Mouse (Mus musculus): Measurements from ENCODE around the gene Spata13.

The Spata13 gene

DNA sequence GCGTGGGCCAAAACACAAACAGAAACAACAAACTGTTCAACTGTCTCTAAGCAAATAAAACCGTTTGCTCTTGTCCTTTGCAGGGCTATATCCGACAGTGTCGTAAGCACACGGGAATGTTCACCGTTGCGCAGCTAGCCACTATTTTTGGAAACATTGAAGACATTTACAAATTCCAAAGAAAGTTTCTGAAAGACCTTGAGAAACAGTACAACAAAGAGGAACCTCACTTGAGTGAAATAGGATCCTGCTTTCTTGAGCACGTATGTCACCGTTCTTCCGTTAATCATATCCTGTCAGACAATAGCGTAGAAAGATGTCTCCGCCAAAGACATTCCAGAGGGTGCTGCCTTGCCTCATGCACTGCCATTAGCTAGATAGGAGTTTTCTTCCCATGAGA, 116.1 kb downstream of the Spata13 start:
- no peak for DNase-seq (ENCODE audit: low spot score in 2 of 2)

DNA sequence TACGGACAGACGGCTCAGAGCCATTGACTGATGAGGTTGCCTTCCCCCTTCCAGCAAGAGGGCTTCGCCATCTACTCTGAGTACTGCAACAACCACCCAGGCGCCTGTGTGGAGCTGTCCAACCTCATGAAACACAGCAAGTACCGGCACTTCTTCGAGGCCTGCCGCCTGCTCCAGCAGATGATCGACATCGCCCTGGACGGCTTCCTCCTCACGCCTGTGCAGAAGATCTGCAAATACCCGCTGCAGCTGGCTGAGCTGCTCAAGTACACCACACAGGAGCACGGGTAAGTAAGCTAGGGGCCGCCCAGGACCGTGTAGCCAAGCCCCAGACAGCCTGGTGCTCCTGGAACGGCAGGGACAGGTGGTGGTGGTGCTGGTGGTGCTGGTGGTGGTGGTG, 117.8 kb downstream of the Spata13 start:
- no peak for DNase-seq (ENCODE audit: low spot score in 2 of 2)

- DNase-seq (ENCODE audit: low spot score in 2 of 2) = no peak
Observed at GRCm38 (mm10) chr14:60752892-60753800, 119.3 kb downstream of the Spata13 start.

- no peak for DNase-seq (ENCODE audit: low spot score in 2 of 2)
Observed at GRCm38 (mm10) chr14:60753801-60754126, 120.0 kb downstream of the Spata13 start.

DNA sequence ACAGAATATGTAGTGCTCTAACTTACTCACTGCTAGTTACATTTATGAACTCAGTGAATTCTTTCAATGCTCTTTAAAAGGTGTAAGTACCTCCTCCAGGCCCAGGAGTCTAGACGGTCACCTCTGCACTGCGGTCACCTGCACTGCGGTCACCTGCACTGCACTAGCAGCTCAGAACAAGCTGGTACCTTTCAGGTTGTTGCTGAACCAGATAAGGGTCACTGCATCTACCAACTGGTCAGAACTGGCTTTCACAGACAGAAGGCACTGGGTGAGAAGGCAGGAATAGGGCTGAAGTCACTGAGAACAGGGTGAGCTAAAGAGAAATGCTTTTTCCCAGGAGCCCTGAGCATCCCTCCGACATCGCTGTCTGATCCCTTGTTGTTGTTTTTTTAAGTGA, 120.9 kb downstream of the Spata13 start:
- no peak for DNase-seq (ENCODE audit: low spot score in 2 of 2)

DNA sequence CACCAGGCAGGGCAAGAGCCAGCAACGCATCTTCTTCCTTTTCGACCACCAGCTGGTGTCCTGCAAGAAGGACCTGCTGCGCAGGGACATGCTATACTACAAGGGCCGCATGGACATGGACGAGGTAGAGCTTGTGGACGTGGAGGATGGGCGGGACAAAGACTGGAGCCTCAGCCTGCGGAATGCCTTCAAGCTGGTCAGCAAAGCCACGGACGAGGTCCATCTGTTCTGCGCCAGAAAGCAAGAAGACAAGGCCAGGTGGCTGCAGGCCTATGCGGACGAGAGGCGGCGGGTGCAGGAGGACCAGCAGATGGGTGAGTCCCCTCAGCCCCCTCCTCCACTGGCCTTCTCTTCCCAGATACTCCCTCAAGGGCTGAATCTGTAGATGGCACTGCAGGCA, 122.5 kb downstream of the Spata13 start:
- no peak for DNase-seq (ENCODE audit: low spot score in 2 of 2)

DNA sequence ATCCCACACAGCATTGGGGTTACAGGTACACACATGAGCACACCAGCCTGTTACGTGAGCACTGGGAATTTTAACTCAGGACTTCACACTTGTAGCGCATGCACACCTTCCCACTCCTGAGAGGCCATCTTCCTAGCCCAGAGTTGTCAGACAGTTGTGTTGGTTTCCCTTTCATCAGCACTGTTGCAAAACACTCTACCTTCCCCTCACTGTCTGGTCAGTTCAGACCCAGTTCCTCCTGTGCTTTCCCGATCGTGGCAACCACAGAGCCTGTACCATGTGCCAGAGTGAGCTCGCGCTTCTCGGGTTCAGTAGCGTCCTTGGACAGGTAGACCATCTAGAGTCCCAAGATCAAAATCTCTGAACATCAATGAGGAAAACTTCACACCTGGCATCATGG, 123.5 kb downstream of the Spata13 start:
- no peak for DNase-seq (ENCODE audit: low spot score in 2 of 2)

DNA sequence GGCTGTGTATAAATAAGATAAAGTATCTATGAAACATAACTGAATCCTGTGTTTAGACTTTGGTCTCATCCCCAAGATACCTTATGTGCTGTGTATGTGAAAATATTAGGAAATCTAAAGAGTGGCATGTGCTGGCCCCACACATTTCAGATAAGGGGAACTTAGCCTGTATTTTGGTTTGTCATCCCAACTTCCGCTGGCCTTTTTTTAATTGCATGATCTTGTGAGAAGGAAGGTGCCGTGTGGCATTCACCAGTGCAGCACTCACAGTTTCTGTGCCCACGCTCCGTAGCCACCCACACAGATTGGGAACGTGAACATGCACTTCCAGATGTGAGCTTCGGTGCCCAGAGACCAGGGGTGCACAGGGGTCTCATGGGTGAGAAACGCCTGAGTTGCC, 123.9 kb downstream of the Spata13 start:
- no peak for DNase-seq (ENCODE audit: low spot score in 2 of 2)

DNA sequence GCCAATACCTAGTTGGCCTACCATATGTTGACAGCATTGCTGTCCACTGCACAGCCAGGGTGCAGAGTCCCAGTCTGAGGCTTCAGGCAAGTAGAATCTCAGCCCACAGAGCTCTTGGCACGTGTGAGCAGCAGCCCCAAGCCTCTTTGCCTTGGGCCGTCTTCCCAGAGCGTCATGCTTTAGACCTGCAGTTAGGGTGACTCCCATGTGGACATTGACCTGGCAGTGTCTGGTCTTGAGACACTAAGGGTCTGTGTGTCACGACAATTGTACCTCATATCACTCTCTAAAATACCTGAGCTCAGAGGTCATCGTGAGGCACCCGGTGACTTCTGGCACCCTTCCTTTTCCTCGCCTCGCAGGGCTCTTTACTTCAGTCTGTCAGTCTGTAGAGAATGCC, 125.3 kb downstream of the Spata13 start:
- DNase-seq (ENCODE audit: low spot score in 2 of 2) = no peak

DNA sequence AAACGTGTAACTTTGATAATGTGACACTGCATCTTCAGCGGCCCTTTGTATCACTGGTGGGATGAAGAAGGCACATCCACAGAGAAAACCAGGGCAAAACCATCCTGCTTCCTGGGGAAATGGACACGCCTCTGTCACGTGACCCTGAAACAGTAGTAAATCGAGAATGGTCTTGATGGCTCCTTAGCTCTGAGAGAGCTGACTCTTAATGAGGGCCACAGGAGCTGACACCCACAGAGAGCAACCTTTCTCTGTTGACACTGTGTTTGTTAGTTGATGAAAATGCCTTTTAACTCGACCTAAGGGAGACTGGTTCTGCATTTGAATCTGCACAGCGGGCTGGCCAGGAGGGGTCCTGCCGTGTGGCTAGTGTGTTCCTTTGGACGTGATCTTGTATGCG, 128.0 kb downstream of the Spata13 start:
- DNase-seq (ENCODE audit: low spot score in 2 of 2) = no peak

- no peak for DNase-seq (ENCODE audit: low spot score in 2 of 2)
Observed at GRCm38 (mm10) chr14:60762754-60763153, 129.0 kb downstream of the Spata13 start.

DNA sequence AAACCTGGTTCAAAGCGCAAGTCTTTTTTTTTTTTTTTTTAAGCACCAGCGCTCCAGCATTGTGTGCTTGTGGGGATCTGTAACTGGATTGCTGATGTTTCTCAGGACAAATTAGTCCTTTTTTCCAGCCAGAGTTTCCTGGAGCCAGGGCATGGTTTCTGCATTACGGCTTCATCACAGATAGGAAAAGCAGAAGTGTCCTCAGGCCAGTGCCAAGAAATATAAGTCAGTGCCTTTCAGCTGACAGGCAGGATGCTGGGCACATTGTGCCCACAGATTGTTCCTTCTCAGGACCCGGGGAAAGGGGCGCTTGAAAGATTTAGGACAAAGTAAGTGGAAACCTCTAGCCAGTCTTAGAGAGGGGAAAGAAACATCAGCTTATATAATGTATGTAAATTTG, 129.9 kb downstream of the Spata13 start:
- no peak for DNase-seq (ENCODE audit: low spot score in 2 of 2)

DNA sequence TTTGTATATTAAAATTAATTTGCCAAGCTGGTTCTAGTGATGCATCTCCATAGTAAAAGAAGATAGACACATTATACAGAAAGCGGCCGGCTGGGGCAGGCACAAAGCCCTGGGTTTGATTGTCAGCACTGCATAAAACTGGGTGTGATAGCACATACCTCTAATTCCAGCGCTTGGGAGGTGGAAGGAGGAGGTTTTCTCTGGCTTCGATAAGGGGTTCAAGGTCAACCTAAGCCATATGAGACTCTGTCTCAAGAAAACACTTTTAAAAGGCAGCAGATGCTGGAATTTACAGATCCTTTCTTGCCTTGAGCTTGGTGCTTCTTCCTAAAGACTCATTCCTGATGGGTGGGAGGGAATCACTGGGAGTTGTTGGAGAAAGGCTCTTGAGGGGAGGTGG, 130.7 kb downstream of the Spata13 start:
- no peak for DNase-seq (ENCODE audit: low spot score in 2 of 2)

DNA sequence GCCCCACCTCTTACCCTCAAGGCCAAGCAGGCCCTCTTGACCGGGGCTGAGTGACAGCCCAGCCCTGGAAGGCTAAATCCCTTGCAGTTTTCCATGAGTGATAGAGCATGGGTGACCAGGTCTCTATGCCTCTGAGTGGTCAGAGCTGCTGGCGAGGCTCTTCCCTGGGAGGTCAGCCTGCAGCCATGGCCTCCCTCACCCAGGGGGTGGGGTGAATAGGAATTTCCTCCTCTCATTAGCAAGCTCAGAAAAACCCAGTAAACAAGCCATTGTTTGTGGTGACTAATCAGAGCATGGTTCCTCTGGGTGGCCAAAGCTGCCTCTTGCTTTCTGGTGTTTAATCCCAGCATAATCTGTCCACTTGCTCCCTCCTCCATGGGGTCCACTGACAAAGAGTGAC, 131.2 kb downstream of the Spata13 start:
- DNase-seq (ENCODE audit: low spot score in 2 of 2) = no peak

DNA sequence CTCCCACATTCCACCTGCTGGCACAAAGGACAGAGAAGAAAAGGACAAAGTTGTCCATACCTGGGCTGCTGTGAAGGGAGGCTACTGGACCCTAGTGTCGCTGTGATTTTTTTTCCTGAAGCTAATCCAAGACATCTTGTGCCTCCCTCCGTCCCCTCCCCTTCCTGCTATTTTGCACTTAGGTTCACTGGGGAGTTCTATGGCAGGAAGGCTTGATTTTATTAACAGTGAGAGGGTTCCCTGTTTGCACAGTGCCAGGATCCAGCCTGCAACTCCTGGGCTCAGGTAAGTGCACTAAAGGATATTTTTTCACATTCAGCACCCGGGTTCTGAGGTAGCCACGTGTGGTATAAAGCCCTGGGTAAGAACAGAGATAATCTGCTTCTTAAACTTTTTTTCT, 134.1 kb downstream of the Spata13 start, which contains the start of gene C1qtnf9:
C1qtnf9 (plus strand) TSS at position 251 of the 400 bp plus-strand sequence.
- DNase-seq (ENCODE audit: low spot score in 2 of 2) = no peak

DNA sequence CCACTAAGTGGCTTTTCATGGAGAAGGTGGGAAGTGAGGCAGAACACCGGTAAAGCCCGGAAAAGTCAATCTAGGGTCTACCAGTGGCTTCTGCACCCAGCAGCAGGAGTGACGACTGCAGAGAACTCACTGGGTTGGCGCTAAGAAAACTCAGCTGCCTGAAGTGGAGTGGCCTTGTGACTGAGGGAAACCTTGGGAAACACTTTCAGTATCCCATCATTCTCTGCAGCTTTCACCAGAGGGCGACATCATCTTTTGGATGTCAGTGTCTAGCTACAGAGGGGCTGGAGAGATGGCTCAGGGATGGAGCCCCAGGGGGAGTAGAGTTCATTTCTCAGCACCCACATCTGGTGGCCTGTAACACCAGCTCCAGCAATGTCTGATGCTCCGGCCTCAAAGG, 135.5 kb downstream of the Spata13 start:
- DNase-seq (ENCODE audit: low spot score in 2 of 2) = no peak

- no peak for DNase-seq (ENCODE audit: low spot score in 2 of 2)
Observed at GRCm38 (mm10) chr14:60770594-60770993, 136.8 kb downstream of the Spata13 start.

- DNase-seq (ENCODE audit: low spot score in 2 of 2) = peak; percentile 55 to 62
Observed at GRCm38 (mm10) chr14:60771057-60771456, 137.3 kb downstream of the Spata13 start.

DNA sequence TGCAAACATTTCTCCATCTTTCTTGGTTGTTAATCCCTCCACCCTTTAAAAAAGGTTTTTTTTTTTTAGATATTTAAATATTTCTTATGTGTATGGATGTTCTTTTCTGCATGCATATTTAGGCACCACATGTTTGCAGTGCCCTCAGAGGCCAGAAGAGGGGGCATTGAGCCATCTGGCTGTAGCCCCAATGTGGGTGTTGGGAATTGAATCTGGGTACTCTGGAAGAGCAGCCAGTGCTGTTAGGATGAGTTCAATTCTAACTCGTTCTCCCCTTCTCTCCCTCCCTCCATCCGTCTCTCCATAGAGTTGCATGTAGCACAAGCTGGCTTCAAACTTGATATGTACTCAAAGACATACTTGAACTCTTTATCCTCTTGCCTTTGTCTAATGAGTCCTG, 139.7 kb downstream of the Spata13 start:
- no peak for DNase-seq (ENCODE audit: low spot score in 2 of 2)

DNA sequence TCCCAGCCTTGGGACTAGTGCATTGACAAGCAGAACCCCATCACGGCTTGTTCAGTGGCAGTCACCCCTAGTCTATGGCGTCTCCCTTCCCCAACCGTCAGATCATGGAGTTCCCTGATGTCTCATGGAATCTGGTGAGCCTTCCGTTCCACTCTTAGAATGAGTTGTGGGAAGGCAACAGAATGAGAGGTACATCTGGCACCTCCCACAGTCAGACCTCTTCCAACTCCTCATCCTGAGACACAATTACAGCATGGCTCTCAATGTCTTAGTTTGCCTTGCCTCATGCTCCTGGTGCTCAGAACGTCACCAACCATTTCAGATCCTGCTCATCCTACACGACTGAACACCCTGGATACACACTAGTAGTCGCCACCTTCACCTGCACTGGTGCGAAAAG, 142.7 kb downstream of the Spata13 start:
- DNase-seq (ENCODE audit: low spot score in 2 of 2) = no peak

DNA sequence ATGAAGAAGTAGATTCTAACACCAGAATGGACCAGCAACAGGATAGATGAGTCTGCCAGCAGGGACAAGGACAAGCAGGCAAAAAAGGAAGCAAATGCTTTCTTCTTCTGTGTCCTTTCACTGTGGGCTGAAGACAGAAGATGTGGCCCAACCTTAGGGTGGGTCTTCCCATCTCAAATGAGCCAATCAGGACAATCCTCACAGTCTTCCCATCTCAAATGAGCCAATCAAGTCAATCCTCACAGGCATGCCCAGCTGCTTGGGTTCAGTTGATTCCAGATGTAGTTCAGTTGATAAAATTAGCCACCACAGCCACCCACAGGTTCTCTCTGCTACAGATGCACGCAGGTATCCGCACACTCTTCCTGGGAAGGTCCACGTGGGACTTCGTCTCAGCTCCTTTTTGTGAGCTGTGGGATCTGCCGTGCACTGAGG, 143.7 kb downstream of the Spata13 start:
- no peak for DNase-seq (ENCODE audit: low spot score in 2 of 2)

DNA sequence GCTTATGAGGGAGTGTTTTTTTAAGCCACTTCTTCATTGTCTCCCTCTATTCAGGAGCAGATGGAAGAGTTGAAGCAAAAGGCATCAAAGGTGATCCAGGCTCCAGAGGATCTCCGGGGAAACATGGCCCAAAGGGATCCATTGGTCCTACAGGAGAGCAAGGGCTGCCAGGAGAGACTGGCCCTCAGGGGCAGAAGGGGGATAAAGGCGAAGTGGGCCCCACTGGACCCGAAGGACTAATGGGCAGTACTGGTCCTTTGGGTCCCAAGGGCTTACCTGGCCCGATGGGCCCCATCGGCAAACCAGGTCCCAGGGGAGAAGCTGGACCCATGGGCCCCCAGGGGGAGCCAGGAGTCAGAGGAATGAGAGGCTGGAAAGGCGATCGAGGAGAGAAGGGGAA, 145.4 kb downstream of the Spata13 start:
- DNase-seq (ENCODE audit: low spot score in 2 of 2) = no peak

DNA sequence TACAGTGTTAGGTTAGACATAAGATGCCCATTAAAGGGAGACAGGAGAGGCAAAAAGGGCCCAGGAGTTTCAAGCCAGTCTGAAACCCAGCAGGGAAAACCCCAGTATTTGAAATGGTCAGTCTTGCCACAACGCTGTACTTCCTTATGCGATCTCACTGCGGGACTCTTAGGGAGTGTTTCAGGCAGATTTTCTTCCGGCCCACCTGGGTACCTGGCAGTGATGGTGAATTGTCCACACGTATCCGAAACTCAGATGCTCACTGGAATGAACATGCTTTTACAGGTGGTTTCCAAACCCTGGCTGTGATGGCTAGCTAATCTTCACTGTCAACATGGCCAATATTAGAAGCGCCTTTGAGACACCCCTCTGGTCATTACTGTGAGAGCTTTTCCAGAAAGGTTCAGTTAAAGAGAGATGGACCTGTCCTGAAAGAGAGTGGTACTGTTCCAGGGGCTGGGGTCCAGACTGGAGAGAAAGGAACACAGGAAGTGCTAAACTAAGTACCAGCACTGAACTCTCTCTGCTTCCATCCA, 148.4 kb downstream of the Spata13 start:
- no peak for DNase-seq (ENCODE audit: low spot score in 2 of 2)

DNA sequence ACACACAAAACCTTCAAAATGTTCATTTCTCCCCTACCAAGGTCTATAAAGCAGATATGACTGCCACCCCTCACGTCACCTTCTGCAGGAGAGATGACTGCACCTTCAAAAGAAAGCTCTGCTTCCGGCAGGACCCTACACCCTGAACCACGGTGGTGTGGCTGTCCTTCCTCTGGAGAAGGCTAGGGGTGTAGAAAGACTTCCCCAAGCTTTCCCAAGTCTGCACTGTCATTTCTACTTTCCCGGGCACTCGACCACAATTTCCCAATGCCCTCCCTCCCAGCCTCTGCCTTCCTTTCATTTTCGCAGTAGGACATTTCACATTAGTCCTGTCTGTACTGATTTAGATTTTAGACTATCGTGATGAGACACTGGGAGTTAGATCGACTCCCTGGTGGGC, 149.4 kb downstream of the Spata13 start:
- DNase-seq (ENCODE audit: low spot score in 2 of 2) = no peak

Data from spleen, postnatal 36 days (tissue).